ENCODE assay signal across 8 mouse cellular contexts in genomic region chr3:108939573-108939972, GRCm38 (mm10). TPM values are rescaled to one million over a fixed set of nuclear protein-coding genes. Genes with fewer than 3 reads are reported as not detected.
A peak's percentile ranks its signal among the peaks of the same experiment; 100 is the strongest.
DNase-seq lines count a peak whose midpoint lies in the region; ATAC-seq and TF ChIP-seq lines count a peak whose summit lies in the region.

Gene Henmt1 (plus strand): TSS chr3:108939873.

- WGBS in forebrain, embryonic 10.5 days: 85% methylated on average over 5 of the region's 5 CpGs
- WGBS in intestine, embryonic 15.5 days: 84% methylated on average over 5 of the region's 5 CpGs
- WGBS in neural tube, embryonic 12.5 days: 91% methylated on average over 5 of the region's 5 CpGs

- no peak for ATAC-seq in intestine, embryonic 15.5 days
- ATAC-seq in neural tube, embryonic 12.5 days (ENCODE audit: low FRiP score, low read depth): no peak

- TF ChIP-seq CTCF in layer of hippocampus, adult 2 months (conservative IDR thresholded peaks at IDR 0.05): no peak

- H3K36me3 ChIP-seq in forebrain, embryonic 10.5 days (replicated peaks): no peaks in the 10 kb centered on the region
- no peaks in the 10 kb centered on the region for H3K36me3 ChIP-seq in intestine, embryonic 15.5 days
- no peaks in the 10 kb centered on the region; the same call in 1 of the 2 replicates for H3K36me3 ChIP-seq in neural tube, embryonic 12.5 days

- peaks cover 4% of the 10 kb centered on the region for H3K27me3 ChIP-seq in forebrain, embryonic 10.5 days (ENCODE audit: poor library complexity, severe bottlenecking)
- no peaks in the 10 kb centered on the region for H3K27me3 ChIP-seq in intestine, embryonic 15.5 days (replicated peaks)
- no peaks in the 10 kb centered on the region for H3K27me3 ChIP-seq in neural tube, embryonic 12.5 days (replicated peaks)

- no peak for DNase-seq in layer of hippocampus, adult 2 months (ENCODE audit: low spot score in 2 of 2)
- no peak for DNase-seq in layer of hippocampus, postnatal 14 days (ENCODE audit: low spot score in 2 of 2)
- DNase-seq in forebrain, embryonic 10.5 days (ENCODE audit: extremely low spot score, low spot score): no peak
- no peak for DNase-seq in thymus, postnatal 25 days
- DNase-seq in thymus, postnatal 36 days: no peak
- no peak for DNase-seq in retina, postnatal 1 day

- H3K4me1 ChIP-seq in forebrain, embryonic 10.5 days: peaks cover 7% of the 10 kb centered on the region
- peaks cover 4% of the 10 kb centered on the region; the same call in 1 of the 2 replicates for H3K4me1 ChIP-seq in intestine, embryonic 15.5 days (replicated peaks)
- no peaks in the 10 kb centered on the region for H3K4me1 ChIP-seq in neural tube, embryonic 12.5 days

- H3K4me3 ChIP-seq in layer of hippocampus, adult 2 months: peak within 1 kb of the TSS; percentile 47
- peak within 1 kb of the TSS; percentile 45 for H3K4me3 ChIP-seq in forebrain, embryonic 10.5 days
- H3K4me3 ChIP-seq in intestine, embryonic 15.5 days (replicated peaks): peak within 1 kb of the TSS; percentile 33
- H3K4me3 ChIP-seq in neural tube, embryonic 12.5 days: peak within 1 kb of the TSS; percentile 27

- H3K4me2 ChIP-seq in intestine, embryonic 15.5 days (replicated peaks): peak within 1 kb of the TSS; percentile 68
- H3K4me2 ChIP-seq in neural tube, embryonic 12.5 days (replicated peaks): peak within 1 kb of the TSS; percentile 58

- peaks cover 13% of the 10 kb centered on the region; the same call in 1 of the 2 replicates for H3K9me3 ChIP-seq in forebrain, embryonic 10.5 days
- no peaks in the 10 kb centered on the region for H3K9me3 ChIP-seq in intestine, embryonic 15.5 days
- no peaks in the 10 kb centered on the region for H3K9me3 ChIP-seq in neural tube, embryonic 12.5 days

- peak within 1 kb of the TSS; percentile 39; the same call in 1 of the 2 replicates for H3K27ac ChIP-seq in layer of hippocampus, adult 2 months
- peak within 1 kb of the TSS; percentile 42 for H3K27ac ChIP-seq in forebrain, embryonic 10.5 days
- H3K27ac ChIP-seq in intestine, embryonic 15.5 days: no peak within 1 kb of the TSS
- H3K27ac ChIP-seq in neural tube, embryonic 12.5 days: no peak within 1 kb of the TSS

- no peak within 1 kb of the TSS for H3K9ac ChIP-seq in intestine, embryonic 15.5 days
- H3K9ac ChIP-seq in neural tube, embryonic 12.5 days: no peak within 1 kb of the TSS

RNA-seq across cellular contexts. Expression of gene Henmt1, which starts in this region (rescaled TPM):
- 1 to 10 TPM; 1.9 to 3.1 TPM for total RNA-seq in layer of hippocampus, adult 2 months (2021)
- 1 to 10 TPM; 2.0 to 2.2 TPM for total RNA-seq in layer of hippocampus, postnatal 14 days (2021)
- 0.37 and 0.88 TPM in 2 replicates for polyA plus RNA-seq in forebrain, embryonic 10.5 days (2016; fragmentation: Nextera tagmentation; extraction: Ambion mirVana)
- 0.21 and 0.45 TPM in 2 replicates for polyA plus RNA-seq in intestine, embryonic 15.5 days (2015; fragmentation: Nextera tagmentation; extraction: Ambion mirVana)
- 0.71 and 0.74 TPM in 2 replicates for polyA plus RNA-seq in neural tube, embryonic 12.5 days (2016; fragmentation: Nextera tagmentation; extraction: Ambion mirVana)

Comparison
In these comparisons a context has a peak if more than half of its experiments do, and no peak if none do; other contexts are left out.
1. H3K27ac ChIP-seq: peak in layer of hippocampus, adult 2 months (single experiment) and forebrain, embryonic 10.5 days (single experiment); none in intestine, embryonic 15.5 days (single experiment) and neural tube, embryonic 12.5 days (single experiment).
2. Peak in every context shown above with its lines, with median percentiles within 50 percentile points of each other: H3K4me3 ChIP-seq.